In the genomic region with DNA sequence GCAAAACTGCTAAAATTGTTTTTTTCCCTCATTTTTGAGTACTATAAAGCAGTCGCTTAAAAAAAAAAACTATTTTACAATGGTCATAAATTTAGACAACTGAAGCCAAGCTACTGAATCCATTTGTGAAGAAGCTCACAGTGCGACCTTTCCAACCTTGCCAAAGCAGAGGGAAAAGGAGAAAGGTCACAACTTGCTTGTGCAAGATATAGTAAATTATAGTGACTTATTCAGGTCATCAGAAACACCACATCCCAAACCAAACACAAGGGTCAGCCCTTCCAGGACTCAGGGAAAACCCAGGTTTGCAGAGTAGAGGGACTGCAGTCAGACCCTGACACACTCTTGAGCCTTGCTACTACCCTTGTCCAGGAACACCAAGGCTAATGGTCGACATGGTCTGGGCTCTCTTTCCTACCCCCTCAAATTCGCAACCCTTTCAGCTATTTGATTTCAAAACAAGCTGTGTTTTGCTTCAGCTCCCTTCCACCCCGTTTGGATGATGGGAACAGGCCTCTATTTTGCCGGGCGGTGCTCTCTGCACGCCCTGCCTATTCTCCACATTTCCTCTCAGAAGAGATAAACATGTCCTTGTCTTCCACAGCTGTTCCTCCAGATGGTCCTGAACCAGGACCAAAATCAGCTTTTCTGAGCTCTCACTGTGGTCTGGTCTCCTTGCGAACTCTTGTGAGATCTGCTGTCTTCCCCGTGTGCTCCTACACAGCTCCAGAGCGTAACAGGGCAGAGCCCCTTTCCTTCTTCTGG, we compare ENCODE assay signal across 10 mouse cellular contexts.
DNase-seq lines count a peak whose midpoint lies in the region; ATAC-seq and TF ChIP-seq lines count a peak whose summit lies in the region.
"Had no signal": no experiment of that assay in that cellular context is flagged by ENCODE, and none has a peak within 500 bp of the region (broad histone marks: within the 10 kb centered on the region; RNA-seq: fewer than 3 reads in every experiment).

No protein-coding gene starts in this region.

- no peaks in the 10 kb centered on the region for H3K36me3 ChIP-seq in lung, postnatal 0 days (ENCODE audit: insufficient read depth, low read length)
- H3K36me3 ChIP-seq: hindbrain, embryonic 15.5 days; neural tube, embryonic 12.5 days had no signal

- TF ChIP-seq EP300 in lung, postnatal 0 days (IDR thresholded peaks at IDR 0.05), result no peak

- H3K9me3 ChIP-seq in lung, postnatal 0 days (ENCODE audit: low read length), result no peaks in the 10 kb centered on the region
- H3K9me3 ChIP-seq: hindbrain, embryonic 15.5 days; neural tube, embryonic 12.5 days had no signal

- H3K4me3 ChIP-seq in lung, postnatal 0 days (ENCODE audit: low read depth, low read length), result no peak overlapping the region
- H3K4me3 ChIP-seq: hindbrain, embryonic 15.5 days; neural tube, embryonic 12.5 days had no signal

- ATAC-seq in frontal cortex, adult (ENCODE audit: low TSS enrichment), result peak; percentile 86
- ATAC-seq in lung, postnatal 0 days, result peak; percentile 55
- no peak for ATAC-seq in megakaryocyte, adult 5-6 weeks (ENCODE audit: poor library complexity, severe bottlenecking)

- H3K27ac ChIP-seq in lung, postnatal 0 days (ENCODE audit: low read length), result no peak overlapping the region
- H3K27ac ChIP-seq: hindbrain, embryonic 15.5 days; neural tube, embryonic 12.5 days had no signal

- H3K27me3 ChIP-seq in lung, postnatal 0 days (replicated peaks; ENCODE audit: insufficient read depth, low read length), result no peaks in the 10 kb centered on the region
- H3K27me3 ChIP-seq: hindbrain, embryonic 15.5 days; neural tube, embryonic 12.5 days had no signal

- no peaks in the 10 kb centered on the region for H3K4me1 ChIP-seq in lung, postnatal 0 days (ENCODE audit: insufficient read depth, low read depth, low read length)
- H3K4me1 ChIP-seq: neural tube, embryonic 12.5 days had no signal

- DNase-seq in frontal cortex, postnatal 25 days (ENCODE audit: low spot score in 2 of 2), result no peak
- DNase-seq in heart, adult 9 months (ENCODE audit: low spot score in 2 of 2), result peak; percentile 70 to 77
- DNase-seq in kidney, postnatal 14 days, result peak; percentile 53
- DNase-seq in lung, postnatal 0 days (ENCODE audit: low spot score), result peak; percentile 50
- no peak for DNase-seq in thymus, postnatal 0 days (ENCODE audit: low spot score)
- DNase-seq in thymus, postnatal 25 days, result no peak

- no peak for TF ChIP-seq CTCF in lung, postnatal 0 days (IDR thresholded peaks at IDR 0.05)

- H3K9ac ChIP-seq in lung, postnatal 0 days (replicated peaks; ENCODE audit: low read depth), result no peak overlapping the region
- H3K9ac ChIP-seq: hindbrain, embryonic 15.5 days; neural tube, embryonic 12.5 days had no signal

- WGBS in lung, postnatal 0 days, result 61% methylated on average over 11 of the region's 11 CpGs

- no peak overlapping the region for H3K4me2 ChIP-seq in lung, postnatal 0 days (replicated peaks; ENCODE audit: low read depth, low read length)
- H3K4me2 ChIP-seq: hindbrain, embryonic 15.5 days; neural tube, embryonic 12.5 days had no signal

Comparison
In these comparisons a context has a peak if more than half of its experiments do, and no peak if none do; other contexts are left out.
1. DNase-seq: peak in heart, adult 9 months (2 of 2), kidney, postnatal 14 days (single experiment) and lung, postnatal 0 days (single experiment); none in frontal cortex, postnatal 25 days (0 of 2), thymus, postnatal 0 days (single experiment) and thymus, postnatal 25 days (single experiment).